Mouse (Mus musculus): ENCODE measurements around the gene Bbx.

The Bbx gene

DNA sequence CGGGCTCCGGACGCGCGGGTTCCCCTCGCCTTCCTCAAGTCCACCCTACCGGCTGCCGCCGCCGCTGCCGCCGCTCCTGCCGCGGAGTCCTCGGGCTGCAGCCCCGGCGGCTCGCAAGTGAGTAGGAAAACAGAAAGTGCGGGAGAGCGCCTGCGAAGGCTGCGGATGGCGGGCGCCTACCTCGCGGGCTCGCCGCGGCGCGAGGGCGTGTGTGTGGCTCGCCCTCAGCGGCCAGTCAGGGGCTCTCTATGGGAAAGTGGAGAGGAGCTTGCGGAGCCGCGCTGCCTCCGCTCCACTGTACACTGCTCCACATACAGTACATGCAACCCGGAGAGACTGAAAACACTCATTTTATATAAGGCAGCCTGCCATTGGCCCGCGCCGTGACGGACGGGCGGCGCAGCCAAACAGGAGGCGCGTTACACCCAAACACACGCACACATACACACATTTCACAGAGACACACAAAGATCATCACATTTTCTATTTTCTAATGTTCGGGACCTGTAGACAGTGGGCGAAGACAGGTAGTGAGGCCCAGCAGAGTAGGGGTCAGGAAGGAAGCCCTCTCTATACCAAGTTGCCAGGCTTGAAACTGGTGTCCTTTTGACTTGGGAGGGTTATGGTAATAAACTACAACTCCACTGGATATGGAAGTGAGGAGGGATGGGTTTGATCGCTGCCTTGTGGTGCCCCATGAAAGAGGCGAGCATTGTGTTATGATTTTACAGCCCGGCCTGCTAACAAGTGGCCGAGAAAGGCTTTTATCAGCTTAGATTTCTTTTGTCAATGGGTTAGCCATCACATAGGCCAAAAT lies at the start of gene Bbx:
Bbx (minus strand) TSS at position 329 of the 817 bp plus-strand sequence.
- peak; percentile 92 to 97 for DNase-seq

DNA sequence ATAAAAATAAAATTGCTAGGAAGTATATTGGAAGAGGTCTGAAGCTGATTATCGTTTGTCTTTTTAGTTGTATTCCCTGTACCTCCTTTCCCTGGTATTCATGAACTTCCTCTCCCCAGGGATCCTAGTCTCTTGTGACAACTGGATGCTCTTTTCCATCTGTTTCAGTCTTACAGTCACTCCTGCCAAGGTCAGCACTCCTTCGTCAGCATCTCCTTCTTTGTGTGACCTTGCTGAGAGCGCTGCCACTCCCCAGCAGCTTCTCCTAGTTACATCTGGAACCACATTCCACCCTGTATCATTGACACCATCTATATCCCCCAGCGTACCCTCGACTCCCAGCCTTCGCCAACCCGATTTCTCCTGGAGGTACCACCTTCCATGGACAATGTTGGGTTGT lies 49.7 kb upstream of the Bbx start:
- no peak for DNase-seq

DNA sequence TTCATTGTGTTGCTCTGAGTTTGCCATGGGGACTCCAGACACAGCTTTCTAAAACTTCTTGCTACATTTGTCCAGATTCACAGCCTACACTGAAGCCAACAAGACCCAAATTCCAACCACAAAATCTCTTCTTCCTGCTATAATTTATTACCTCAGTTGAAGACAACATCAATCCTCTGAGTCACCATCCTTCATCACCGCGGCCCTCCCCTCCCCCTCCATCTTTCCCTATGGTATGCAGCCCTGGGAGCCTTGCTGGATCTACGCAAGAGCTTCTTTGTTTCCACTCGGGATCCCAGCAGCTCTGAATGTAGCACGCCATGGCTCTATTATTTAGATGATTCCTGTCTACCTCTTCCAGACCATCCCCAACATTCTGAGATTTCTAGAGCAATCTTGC lies 49.2 kb upstream of the Bbx start:
- no peak for DNase-seq

GRCm38 (mm10) chr16:50478695-50479094 lies 46.5 kb upstream of the Bbx start:
- DNase-seq: no peak

DNA sequence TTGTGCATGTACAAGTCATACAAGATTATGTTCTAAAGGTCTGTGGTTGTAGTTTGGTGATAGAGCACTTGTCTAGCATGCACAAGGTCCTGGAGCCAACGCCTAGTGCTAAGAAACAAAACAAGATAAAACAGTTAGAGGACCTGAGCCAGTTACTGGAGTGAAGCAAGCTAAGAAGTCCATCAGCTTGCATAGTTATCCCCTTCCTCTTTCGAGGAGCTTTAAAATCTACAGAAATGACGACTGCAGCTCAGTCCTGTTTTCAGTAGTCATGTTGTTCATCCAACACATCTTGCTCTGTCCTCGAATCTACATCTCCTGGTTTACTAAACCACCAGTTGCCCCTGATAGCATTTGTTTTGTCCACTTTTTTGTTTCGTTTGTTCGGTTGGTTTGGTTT lies 45.4 kb upstream of the Bbx start:
- DNase-seq: no peak

DNA sequence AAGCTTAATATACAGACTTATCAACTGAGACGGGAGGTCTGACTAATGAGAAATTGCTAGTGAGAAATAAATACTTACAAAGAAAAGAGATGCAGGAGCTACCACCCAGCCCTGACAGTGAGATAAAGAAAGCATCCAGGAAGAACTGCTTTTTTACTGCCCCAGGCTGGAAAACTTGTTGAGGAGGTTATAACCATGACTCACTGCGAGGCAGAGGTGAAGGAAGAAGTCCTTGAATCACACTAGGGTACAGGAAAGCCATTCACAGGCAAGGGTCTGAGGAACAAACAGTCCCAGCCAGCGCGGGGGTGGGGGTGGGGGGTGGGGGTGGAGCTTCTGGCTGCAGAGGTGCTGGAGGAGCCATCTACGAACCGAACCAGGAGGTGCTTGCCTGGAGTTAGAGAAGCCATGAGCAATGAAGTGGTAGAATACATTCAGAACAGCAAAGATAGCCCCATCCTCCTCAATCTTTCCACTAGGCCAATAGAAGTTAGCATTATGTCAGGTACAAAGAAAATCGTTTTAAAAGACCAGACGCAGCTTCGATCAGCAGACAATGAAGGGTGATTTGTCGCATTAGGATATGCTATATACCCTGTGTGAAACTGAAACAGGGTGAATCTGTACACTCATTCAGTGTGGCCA lies 30.2 kb upstream of the Bbx start:
- DNase-seq: no peak

- DNase-seq: no peak
Observed at GRCm38 (mm10) chr16:50459146-50459545, 27.0 kb upstream of the Bbx start.

DNA sequence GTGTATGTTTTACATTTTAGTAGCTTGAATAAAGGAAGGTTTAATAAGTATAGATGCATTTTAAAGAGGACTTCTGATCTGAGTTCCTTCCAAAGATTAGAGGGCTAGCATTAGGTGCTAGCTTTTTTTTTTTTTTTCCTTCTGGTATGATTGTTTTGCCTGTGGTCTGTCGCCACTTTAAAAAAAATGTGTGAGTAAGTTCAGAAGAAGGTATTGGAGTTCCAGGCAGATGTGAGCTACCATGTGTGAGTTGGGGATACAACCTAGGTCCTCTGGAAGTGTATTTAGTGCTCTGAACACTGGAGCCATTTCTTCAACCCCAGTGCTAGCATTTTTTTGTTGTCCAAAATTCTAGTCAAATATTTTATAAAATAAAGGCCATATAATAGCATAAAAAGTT lies 23.9 kb upstream of the Bbx start:
- no peak for DNase-seq

GRCm38 (mm10) chr16:50449086-50449485 lies 16.9 kb upstream of the Bbx start:
- no peak for DNase-seq

GRCm38 (mm10) chr16:50445014-50445413 lies 12.8 kb upstream of the Bbx start:
- no peak for DNase-seq

DNA sequence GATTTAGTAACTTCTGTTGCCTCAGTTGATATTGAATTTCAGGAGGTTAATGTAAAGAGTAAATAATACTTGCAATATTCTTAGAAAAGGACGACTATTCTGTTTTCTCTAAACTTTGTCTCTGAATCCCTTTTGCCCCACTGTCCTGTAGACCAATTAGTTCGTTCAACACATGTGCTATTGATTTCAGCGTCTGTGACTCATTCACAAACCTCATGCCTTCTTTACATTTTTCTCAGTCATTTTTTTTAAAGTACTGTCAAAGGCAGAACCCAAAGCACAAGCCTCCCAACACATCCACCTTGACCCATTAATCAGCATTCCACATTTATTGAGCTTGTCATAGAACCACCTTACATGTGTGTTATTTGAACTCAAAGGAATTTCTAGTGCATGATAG lies 6.6 kb upstream of the Bbx start:
- no peak for DNase-seq

GRCm38 (mm10) chr16:50437788-50438187 lies 5.6 kb upstream of the Bbx start:
- no peak for DNase-seq

DNA sequence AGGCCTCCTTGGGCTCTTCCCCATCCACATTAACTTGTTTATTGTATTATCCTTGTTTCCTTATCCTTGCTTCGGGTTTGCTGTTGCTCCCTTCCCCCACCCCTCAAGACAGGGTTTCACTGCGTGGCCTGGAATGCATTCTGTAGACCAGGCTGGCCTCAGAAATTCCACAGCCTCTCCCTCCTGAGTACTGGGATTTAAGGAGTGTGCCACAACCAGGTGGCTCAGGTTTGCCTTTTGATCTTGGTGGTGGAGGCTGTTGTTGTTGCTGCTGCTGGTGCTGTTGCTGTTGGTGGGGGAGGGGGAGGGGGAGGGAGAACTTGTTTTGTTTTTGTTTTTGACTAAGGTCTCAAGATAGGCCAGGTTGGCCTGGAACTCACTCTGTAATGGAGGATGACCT lies 5.1 kb upstream of the Bbx start:
- DNase-seq: no peak

GRCm38 (mm10) chr16:50431011-50431981 lies 894 bp downstream of the Bbx start:
- DNase-seq: peak; percentile 48 to 69

DNA sequence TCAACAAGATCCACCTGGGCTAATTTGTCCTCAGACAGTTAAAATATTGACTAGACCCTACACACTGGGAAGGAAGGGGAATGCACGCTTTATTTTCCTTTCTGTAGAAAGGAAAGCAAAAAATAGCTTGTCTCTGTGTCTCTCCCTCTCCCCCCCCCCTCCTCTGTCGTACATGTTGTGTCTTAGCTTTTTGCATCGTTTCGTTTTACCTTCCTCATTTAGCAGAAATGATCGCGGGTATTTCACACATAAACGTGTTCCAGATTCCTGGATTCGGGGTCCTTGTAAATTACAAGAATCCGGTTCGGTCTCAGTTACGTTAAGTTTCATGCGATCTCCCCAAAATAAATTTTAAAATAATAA lies 1.7 kb downstream of the Bbx start:
- no peak for DNase-seq

DNA sequence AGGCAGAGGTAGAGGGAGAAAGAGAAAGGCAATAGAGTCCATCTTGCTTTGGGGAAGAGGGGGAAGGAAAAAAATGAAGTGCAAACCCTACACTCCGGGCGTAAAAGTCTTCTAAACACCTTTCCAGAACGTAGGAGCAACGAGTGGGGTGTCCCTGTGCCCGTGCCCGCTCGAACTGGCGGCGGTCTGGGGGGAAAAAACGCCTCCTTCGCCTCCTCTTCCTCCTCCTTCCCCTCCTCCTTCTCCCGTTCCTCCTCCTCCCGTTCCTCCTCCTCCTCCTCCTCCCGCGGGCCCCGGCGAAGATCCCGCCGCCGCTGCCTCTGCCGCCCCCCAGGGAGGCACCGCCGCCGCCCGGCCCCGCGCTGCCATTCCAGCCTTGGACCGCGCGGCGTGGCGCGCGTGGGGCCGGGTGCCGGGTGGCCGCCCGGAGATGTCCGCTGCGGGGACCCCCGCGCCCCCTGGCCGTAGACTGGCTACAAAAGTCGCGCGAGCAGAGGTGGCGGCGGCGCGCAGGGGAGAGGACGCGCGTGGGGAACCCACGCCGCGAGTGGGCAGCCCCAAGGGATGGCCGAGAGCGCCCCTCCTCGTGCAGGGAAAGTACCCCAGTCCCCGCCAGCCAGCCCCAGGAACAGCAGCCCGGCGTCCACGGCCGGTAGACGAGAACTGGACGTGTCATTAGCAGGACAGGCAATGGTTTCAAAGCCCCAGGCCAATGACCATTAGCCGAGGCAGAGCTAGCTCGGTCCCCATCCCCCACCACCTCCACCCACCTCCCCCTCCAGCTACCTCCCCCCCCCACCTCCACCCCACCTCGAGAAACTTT lies 2.3 kb downstream of the Bbx start:
- DNase-seq: peak; percentile 28 to 45

GRCm38 (mm10) chr16:50428871-50429691 lies 3.1 kb downstream of the Bbx start:
- peak in 1 of 2 experiments; percentile 8 for DNase-seq

DNA sequence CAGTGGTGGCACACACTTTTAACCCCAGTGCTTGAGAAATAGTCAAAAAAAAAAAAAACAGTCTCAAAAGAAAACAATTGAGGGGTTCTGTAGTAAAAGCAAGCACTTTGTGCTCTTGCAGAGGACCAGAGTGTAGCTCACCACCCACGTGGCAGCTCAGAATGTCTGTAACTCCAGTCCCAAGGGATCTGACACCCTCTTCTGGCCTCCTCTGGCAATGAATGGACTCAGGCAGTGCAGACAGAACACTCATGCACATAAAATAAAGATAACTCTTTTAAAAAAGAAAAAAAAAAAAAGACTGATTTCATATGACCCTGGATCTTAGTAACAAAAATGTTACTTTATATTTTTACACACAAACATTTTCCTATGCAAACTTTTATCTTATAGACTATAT lies 12.1 kb downstream of the Bbx start:
- DNase-seq: no peak

GRCm38 (mm10) chr16:50415406-50415805 lies 16.8 kb downstream of the Bbx start:
- no peak for DNase-seq

GRCm38 (mm10) chr16:50402851-50403250 lies 29.3 kb downstream of the Bbx start:
- no peak for DNase-seq

DNA sequence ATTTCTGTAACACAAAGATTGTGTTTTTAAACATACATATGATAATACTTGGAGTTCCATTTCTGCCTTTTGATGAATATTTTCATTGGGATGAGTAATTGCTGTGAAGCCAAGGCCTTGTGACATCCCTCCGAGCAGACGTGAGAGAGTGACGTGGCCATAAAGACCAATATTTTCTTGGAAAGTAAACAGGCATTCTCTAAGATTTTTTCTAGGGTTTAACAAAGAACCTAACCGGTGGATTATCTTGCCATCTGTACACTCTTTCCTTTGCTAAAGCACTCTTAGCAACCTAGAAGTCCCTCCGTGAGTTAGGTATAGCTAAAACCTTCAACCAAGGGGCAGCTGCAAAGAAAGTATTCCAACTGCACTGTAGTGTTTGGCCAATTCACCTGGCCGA lies 32.4 kb downstream of the Bbx start:
- no peak for DNase-seq

DNA sequence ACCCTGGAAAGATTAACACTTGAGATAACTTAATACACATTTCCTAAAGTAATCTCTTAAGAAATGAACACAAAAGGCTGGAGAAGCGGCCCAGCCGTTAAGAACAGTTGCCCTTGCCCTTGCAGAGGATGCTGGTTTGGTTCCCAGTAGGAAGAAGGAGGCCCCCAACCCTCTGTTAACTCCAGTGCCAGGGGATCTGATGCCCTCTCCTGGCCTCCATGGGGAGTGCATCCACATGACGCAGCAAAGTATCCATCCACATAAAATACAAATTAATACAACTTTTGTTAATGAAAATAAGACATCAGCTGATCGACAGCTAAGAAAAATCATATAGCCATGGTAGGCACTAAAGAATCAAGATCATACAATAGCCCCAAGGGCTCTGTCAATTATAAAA lies 33.6 kb downstream of the Bbx start:
- no peak for DNase-seq

Data from spleen, adult 18-20 months (tissue).